Mouse (Mus musculus): ENCODE data around the gene Fut2.

DNA sequence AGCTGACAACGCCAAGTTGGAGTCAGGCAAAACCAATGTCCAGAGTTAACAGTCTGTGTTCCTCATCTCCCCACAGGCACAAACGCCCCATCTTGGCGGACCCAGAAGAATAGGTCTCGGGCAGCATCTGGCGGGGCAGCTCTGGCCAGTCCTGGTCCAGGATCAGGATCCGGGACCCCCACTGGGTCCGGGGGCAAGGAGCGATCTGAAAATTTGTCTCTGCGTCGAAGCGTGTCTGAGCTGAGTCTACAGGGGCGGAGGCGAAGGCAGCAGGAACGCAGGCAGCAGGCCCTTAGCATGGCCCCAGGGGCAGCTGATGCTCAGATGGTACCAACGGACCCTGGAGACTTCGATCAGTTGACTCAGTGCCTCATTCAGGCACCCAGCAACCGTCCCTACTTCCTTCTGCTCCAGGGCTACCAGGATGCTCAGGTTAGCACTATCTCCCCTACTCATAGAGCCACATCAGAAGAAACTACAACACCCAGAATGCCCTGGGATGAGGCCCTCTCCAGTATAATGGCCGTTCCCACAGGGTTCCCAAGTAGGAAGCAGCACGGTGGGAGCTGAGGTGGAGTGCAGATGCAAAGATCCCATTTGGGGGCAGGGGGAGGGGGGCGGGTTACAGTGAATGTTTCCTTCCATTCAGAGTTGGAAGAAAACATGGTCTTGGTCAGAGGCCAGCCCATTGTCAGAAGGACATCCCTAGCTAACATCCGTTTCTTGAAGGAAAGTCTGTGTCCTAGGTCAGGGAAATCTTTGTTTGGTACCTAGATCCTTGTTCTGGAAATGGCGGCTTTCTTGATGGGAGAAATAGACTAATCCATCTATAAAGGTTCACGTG, 35.9 kb downstream of the Fut2 start:
- TF ChIP-seq ZC3H11A (IDR thresholded peaks at IDR 0.05; ENCODE audit: borderline replicate concordance, low read depth, low read length) = no peak
- TF ChIP-seq HCFC1 (IDR thresholded peaks at IDR 0.05; ENCODE audit: borderline replicate concordance, insufficient read depth, low read length) = peak; percentile 90
- TF ChIP-seq MAFK (IDR thresholded peaks at IDR 0.05; ENCODE audit: insufficient read depth, low read depth, low read length) = no peak
- TF ChIP-seq ZNF384 (IDR thresholded peaks at IDR 0.05; ENCODE audit: low read depth, low read length) = no peak
